Mouse (Mus musculus) stomach, embryonic 14.5 days (tissue): ENCODE measurements around the gene Usp12. TPM values are rescaled to one million over a fixed set of nuclear protein-coding genes. Genes with fewer than 3 reads are reported as not detected.
A peak's percentile ranks its signal among the peaks of the same experiment; 100 is the strongest.

Experiments used
- ATAC-seq: fragments of 200-750 bp; cut with Nextera tagmentation; 2 replicates; pipeline ENCODE4 v1.8.0; 2017; ENCODE audit warnings: low read depth, moderate TSS enrichment; ENCODE audit not compliant: insufficient number of reproducible peaks, insufficient read depth, low FRiP score
- H3K27ac ChIP-seq: fragments of 300-500 bp; sonication (generic); 2 replicates; pipeline ENCODE4 v1.5.1; 2014; ENCODE audit warnings: mild to moderate bottlenecking, low read length, moderate library complexity, mixed read lengths
- H3K27me3 ChIP-seq: fragments of 300-500 bp; sonication (generic); 2 replicates; pipeline ENCODE4 v1.6.1; 2014; ENCODE audit warnings: low read length, control low read depth, mixed read lengths; ENCODE audit not compliant: control insufficient read depth, insufficient read depth
- H3K36me3 ChIP-seq: fragments of 300-500 bp; sonication (generic); 2 replicates; pipeline ENCODE4 v1.6.1; 2014; ENCODE audit warnings: mild to moderate bottlenecking, control low read depth, low read length, moderate library complexity, mixed read lengths; ENCODE audit not compliant: control insufficient read depth, insufficient read depth
- H3K4me1 ChIP-seq: fragments of 300-500 bp; sonication (generic); 2 replicates; pipeline ENCODE4 v1.6.1; 2014; ENCODE audit warnings: low read length, control low read depth, mixed read lengths; ENCODE audit not compliant: control insufficient read depth, insufficient read depth
- H3K4me2 ChIP-seq: fragments of 300-500 bp; sonication (generic); replicated peaks from 2 replicates; pipeline ENCODE4 v1.6.1; 2014; ENCODE audit warnings: low read depth, low read length, control low read depth
- H3K4me3 ChIP-seq: fragments of 300-500 bp; sonication (generic); 2 replicates; pipeline ENCODE4 v1.5.1; 2014; ENCODE audit warnings: low read depth, low read length, control low read depth
- H3K9ac ChIP-seq: fragments of 300-500 bp; sonication (generic); replicated peaks from 2 replicates; pipeline ENCODE4 v1.6.1; 2014; ENCODE audit warnings: low read depth, mild to moderate bottlenecking, control low read depth, low read length, moderate library complexity, mixed read lengths
- H3K9me3 ChIP-seq: fragments of 300-500 bp; sonication (generic); 2 replicates; pipeline ENCODE4 v1.6.1; 2016; ENCODE audit warnings: low read depth, low read length, control low read depth; ENCODE audit not compliant: control insufficient read depth
- WGBS: fragments of 180-500 bp; shearing (Covaris S2); extraction: QIAGEN DNeasy Blood & Tissue Kit; methylation state at CpG from one replicate; pipeline ENCODE4 v1.1.7; 2014; 5-methylcytosine and 5-hydroxymethylcytosine counted together
- polyA plus RNA-seq: library from polyadenylated mRNA; unstranded; fragments of >200 nt; fragmentation: Nextera tagmentation; extraction: Ambion mirVana; gene quantifications from 2 replicates; pipeline ENCODE4 v1.2.1, GENCODE M21; 2014

The Usp12 gene
- polyA plus RNA-seq, 1 experiment from 2014 or later = 12.8 TPM

DNA sequence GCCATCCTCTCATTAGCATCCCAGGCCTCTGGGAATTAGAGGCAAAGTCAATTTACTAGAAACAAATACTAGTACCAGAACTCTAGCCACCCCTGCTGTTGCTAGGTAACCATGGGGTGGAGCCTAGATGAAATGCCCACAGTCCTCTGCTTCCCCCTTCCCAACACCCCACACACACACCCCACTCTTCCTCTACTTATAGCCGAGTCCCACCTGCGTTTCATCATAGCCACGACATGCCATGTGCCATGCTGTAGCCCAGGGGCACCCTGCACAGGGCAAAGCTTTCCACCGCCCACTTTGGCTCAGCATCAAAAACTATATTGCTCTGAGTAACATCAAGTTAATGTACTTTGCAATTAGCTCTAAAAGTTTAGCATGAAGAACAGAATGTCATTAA lies 67.8 kb downstream of the Usp12 start:
- 0 out of 2 replicates have a peak, but pooled peaks have one; percentile 14 for ATAC-seq
- H3K9ac ChIP-seq = no peak overlapping the region

DNA sequence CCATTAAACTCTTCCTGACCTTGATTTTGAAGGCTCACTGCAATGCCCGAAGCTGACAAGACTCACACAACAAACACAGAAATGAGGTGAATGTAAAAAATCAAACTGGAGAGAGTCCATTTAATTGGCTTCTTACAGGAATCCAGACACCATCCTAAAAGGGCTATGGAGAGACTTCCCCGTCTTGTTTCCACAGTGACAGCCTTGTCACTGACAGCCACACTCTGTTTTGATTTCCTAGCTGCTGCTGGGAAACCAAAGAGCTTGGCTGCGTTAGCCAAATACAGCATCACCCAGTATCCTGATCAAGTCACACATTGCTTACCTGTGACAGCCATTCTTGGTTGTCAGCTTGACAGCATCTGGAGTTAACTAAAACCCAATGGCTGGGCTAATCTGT lies 69.8 kb downstream of the Usp12 start:
- Histone ChIP-seq H3K9ac (no peak overlapping the region), H3K4me1 (peaks cover 3% of the 10 kb centered on the region; the same call in 1 of the 2 replicates), H3K36me3 (no peaks in the 10 kb centered on the region), H3K4me2 (no peak overlapping the region), H3K27ac (no peak overlapping the region), H3K27me3 (no peaks in the 10 kb centered on the region), H3K9me3 (peaks cover 3% of the 10 kb centered on the region; the same call in 1 of the 2 replicates), H3K4me3 (no peak overlapping the region)
- WGBS = 44% methylated on average over 3 of the region's 3 CpGs
- no peak for ATAC-seq

More for the DNA sequence above, 67.8 kb downstream of the Usp12 start:
- Histone ChIP-seq H3K27ac (no peak overlapping the region), H3K36me3 (no peaks in the 10 kb centered on the region), H3K4me3 (no peak overlapping the region), H3K9me3 (peaks cover 3% of the 10 kb centered on the region; the same call in 1 of the 2 replicates), H3K4me2 (no peak overlapping the region), H3K4me1 (no peaks in the 10 kb centered on the region), H3K27me3 (no peaks in the 10 kb centered on the region)
- 75% methylated on average over 4 of the region's 4 CpGs for WGBS

DNA sequence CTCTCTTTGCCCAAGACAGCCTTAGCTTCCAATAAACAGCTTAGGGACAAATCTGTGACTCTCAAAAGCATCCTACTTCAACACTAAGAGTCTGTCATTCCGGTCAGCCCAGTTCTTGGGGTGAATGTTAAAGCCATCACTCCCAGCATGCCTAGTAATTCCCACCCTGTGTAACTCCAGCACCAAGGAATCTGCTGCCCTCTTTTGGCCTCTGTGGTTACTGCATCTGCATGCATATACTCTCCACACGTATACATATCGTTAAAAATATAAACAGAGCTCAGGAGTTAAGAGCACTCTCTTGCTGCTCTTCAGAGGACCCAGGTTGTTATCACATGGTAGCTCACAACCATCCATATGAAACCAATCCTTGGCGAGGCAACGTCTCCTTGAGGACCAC lies 71.4 kb downstream of the Usp12 start:
- Histone ChIP-seq H3K27me3 (no peaks in the 10 kb centered on the region), H3K9me3 (peaks cover 3% of the 10 kb centered on the region; the same call in 1 of the 2 replicates), H3K4me2 (no peak overlapping the region), H3K9ac (no peak overlapping the region), H3K4me1 (peaks cover 3% of the 10 kb centered on the region; the same call in 1 of the 2 replicates), H3K36me3 (no peaks in the 10 kb centered on the region), H3K27ac (no peak overlapping the region), H3K4me3 (no peak overlapping the region)
- 88% methylated on average over 5 of the region's 5 CpGs for WGBS
- ATAC-seq = no peak

DNA sequence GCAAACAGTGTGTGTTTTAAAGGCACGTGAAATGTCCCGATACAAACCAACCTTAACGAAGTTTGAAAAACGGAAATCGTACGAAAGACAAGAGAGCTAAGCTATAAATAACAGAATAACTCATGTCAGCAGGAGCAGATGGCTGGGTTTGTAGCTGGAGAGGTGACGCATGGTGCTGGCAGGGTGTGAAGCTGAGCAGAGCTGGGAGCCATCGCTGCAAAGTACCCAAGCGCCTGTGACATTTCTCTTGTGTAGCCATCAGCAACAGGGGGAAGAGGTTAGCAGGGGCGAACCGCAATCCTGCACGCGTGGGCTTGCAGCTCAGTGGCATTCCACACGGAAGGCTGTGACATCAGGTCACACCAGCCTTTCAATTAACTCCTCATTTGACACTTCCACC lies 72.6 kb downstream of the Usp12 start:
- peaks cover 3% of the 10 kb centered on the region; the same call in 1 of the 2 replicates for H3K9me3 ChIP-seq
- H3K36me3 ChIP-seq = no peaks in the 10 kb centered on the region
- ATAC-seq = no peak
- 39% methylated on average over 14 of the region's 14 CpGs for WGBS
- H3K27me3 ChIP-seq = no peaks in the 10 kb centered on the region
- no peak overlapping the region for H3K27ac ChIP-seq
- no peak overlapping the region for H3K4me2 ChIP-seq
- no peak overlapping the region for H3K4me3 ChIP-seq
- H3K9ac ChIP-seq = no peak overlapping the region
- peaks cover 3% of the 10 kb centered on the region; the same call in 1 of the 2 replicates for H3K4me1 ChIP-seq

DNA sequence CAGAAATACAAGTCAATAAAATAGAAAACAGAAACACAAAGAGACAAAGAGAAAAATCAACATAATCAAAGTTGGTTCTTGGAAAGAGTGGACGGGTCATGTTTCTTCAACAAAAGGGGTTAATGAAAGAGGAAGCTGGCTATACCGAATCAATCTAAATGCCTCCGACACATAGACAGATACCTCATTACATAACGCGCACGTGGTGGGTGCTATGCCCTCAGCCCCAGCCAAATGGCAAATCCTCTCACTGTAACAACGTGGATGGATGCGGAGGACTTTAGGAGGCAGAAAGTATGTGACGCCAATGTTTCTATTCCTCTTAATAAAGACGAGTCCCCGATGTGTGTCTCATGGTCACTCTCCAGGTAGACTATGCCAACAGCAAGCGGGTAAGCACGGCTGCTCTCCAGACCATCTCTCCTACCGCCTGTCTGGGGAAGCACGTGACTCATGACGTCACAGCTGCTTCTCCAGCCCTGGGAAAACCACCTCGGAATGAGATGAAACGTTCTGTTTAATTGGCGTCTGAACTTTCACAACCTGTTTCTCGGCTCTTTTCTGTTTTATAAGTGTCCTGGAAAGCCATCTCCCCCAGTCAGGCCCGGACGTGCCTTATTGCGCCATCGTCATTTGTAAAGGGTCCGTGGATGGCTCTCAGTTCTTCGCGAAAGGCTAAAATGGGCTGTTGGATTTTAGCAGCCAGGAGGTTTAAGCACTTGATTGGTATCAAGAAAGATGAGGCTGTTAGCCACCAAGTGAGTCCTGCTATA lies 75.0 kb downstream of the Usp12 start:
- 78% methylated on average over 27 of the region's 27 CpGs for WGBS
- Histone ChIP-seq H3K4me3 (no peak overlapping the region), H3K4me1 (peaks cover 3% of the 10 kb centered on the region; the same call in 1 of the 2 replicates), H3K9me3 (peaks cover 3% of the 10 kb centered on the region; the same call in 1 of the 2 replicates), H3K4me2 (no peak overlapping the region), H3K9ac (no peak overlapping the region), H3K36me3 (no peaks in the 10 kb centered on the region), H3K27me3 (no peaks in the 10 kb centered on the region), H3K27ac (no peak overlapping the region)
- no peak for ATAC-seq

DNA sequence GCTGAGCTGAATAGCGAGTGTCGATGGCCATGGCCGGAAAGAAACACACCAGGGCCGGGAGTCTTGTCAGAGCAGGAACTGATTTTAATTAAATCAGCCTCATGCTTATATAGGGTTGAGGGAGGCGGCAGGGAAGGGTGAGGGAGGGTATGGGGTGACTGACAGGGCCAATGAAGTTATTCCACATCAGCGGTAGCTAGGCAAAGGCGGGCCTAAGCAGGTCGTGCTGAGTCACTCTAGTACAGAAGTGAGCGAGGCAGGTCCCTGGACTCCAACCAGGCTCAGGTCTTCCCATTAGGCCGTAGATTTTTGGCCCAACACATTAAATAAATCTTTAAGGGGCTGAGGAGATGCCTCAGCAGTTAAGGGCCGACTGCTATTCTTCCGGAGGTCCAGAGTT lies 81.0 kb downstream of the Usp12 start:
- WGBS = 91% methylated on average over 12 of the region's 12 CpGs
- Histone ChIP-seq H3K36me3 (no peaks in the 10 kb centered on the region), H3K4me3 (no peak overlapping the region), H3K27ac (no peak overlapping the region), H3K9me3 (no peaks in the 10 kb centered on the region; the same call in 1 of the 2 replicates), H3K4me1 (no peaks in the 10 kb centered on the region), H3K27me3 (no peaks in the 10 kb centered on the region), H3K4me2 (no peak overlapping the region), H3K9ac (no peak overlapping the region)
- ATAC-seq = no peak

DNA sequence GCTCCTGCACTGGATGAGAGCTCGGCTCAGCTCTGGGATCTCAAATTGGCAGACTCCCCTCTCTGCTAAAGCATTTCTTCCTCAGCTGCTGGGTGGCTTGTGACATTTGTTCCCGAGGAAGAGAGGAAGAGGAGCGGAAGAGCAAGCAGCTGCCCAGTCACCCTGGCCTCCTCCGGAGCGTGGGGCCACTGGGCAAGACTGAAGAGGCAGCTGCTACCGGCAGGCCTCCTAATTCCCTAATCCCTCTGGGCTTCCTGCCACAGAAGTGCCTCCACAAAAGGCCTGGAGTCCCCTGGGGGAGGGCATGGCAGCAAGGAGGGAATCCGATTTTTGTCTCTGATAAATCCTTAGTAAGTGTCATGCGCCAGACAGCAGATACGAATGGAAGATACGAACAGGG lies 81.7 kb downstream of the Usp12 start:
- H3K9ac ChIP-seq = no peak overlapping the region
- no peaks in the 10 kb centered on the region; the same call in 1 of the 2 replicates for H3K9me3 ChIP-seq
- no peaks in the 10 kb centered on the region for H3K4me1 ChIP-seq
- no peaks in the 10 kb centered on the region for H3K36me3 ChIP-seq
- no peak overlapping the region for H3K4me2 ChIP-seq
- 57% methylated on average over 10 of the region's 10 CpGs for WGBS
- H3K4me3 ChIP-seq = no peak overlapping the region
- no peaks in the 10 kb centered on the region for H3K27me3 ChIP-seq
- peak overlapping the region; percentile 44; the same call in 1 of the 2 replicates for H3K27ac ChIP-seq
- ATAC-seq = no peak

DNA sequence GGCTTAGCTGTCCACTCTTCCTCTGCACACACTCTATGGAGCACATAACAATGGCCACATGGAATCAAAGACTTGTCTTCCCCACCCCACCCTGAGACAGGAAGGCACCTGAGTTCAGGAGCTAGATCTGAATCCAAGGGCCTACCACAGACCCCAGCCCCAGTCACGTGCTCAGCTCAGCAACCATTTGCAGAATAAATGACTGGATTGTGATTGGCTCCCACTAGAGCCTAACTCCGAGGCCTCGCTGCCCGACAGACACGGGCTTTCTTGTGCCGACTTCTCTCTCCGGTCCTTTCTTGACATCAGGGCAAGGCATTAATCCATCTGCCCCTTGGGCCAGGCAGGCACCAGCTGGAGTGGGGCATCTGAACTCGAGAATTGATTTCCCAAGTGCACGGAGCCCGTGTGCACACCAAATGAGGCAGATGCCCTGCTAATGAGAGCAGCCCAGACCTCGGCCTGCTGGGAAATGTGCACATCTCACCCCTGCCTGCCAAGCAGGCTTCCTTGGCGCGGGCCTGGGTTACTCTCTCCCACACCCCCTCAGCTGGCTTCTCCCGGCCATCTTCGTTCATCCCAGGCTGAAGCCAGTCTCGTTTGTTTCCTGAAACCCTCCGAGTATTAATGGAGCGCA lies 82.4 kb downstream of the Usp12 start:
- Histone ChIP-seq H3K9ac (no peak overlapping the region), H3K27ac (no peak overlapping the region), H3K36me3 (no peaks in the 10 kb centered on the region), H3K9me3 (no peaks in the 10 kb centered on the region; the same call in 1 of the 2 replicates), H3K4me1 (no peaks in the 10 kb centered on the region), H3K4me3 (no peak overlapping the region), H3K4me2 (no peak overlapping the region), H3K27me3 (no peaks in the 10 kb centered on the region)
- 60% methylated on average over 18 of the region's 18 CpGs for WGBS
- ATAC-seq = peak; percentile 38; the same call in 1 of the 2 replicates
